Mouse (Mus musculus) urinary bladder, postnatal 10 days (tissue): ENCODE results near the gene 9130230L23Rik.
"Not testable (repeated sequence)": the region's sequence is repeated elsewhere in the genome, so short reads cannot be mapped to it uniquely, and the experiment has no call there.

Experiments
- DNase-seq: peaks from one replicate; pipeline ENCODE4 v3.0.0; 2022; ENCODE audit warnings: low spot score

Gene 9130230L23Rik

DNA sequence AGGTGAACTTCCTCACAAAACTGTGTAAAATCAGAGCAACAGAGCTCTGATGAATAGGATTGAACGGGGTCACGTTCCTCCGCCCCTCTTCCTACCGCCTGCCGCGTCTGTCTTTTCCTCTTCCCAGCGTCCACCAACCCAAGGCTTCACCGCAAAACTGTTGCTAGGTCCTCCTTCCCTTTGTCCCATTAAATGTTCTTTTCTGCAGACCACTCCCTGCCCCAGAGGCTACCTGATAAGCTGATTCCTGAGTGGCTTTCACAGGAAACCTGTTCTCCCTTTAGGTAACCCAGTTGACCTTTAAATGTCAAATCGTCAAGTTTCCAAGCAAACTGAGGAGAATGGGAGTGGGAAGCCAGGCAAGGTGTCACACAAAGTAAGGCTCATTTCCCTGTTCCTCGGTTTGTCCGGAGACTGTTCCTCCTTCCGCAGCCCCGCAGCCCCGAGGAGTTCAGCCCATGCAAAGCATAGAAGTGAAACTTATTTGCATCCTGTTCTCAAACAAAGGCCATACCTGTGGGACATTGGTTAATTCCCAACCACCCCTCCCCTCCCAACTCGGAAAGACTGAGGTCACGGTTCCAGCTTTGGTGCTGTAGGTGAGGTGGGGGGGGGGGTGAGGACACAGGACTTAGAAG, 1.1 kb upstream of the 9130230L23Rik start:
- no peak for DNase-seq

DNA sequence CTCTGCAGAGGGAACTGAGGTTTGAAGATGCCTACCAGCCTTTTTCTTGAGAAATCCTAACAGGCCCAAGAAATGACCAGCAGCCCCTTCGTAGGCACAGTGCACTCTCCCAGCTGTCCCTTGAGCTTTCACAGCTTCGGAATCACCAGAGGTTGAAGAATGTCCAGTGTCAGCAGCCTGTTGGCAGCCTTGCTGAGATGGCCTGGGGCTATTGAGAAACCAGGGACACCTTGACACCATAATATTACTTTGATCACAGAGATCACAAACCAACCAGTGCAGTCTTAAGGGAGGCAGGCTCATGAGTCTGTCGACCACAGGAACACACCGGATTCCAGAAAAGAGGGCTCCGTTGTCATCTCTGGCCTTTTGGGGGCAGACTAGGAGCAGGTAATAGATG, 2.9 kb downstream of the 9130230L23Rik start:
- no peak for DNase-seq

DNA sequence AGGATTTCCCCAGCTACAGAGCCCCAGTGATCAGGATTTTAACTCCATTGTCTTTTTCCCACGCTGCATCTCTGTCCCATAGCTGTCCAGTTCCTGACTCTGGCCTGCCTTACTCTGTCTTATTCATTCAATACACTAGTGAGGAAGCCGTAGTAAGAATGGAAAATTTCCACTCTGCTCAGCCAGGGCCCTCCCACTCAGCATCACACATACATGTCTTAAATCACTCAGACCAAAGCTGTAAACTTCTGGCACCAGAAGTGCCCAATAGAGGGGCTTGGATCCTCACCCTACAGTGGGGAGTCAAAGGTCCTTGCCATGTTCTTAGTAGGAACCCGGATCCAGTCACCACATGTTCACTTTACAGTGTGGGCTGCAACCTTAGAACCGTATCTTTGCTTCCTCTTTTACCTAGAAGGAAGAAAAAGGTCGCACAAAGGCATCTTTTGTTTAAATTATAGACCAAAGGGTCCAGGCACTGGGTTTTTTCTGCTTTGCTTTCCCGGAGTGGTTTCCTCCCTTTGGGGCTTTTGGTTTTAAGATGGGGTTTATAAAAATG, 3.4 kb downstream of the 9130230L23Rik start:
- DNase-seq, result no peak

DNA sequence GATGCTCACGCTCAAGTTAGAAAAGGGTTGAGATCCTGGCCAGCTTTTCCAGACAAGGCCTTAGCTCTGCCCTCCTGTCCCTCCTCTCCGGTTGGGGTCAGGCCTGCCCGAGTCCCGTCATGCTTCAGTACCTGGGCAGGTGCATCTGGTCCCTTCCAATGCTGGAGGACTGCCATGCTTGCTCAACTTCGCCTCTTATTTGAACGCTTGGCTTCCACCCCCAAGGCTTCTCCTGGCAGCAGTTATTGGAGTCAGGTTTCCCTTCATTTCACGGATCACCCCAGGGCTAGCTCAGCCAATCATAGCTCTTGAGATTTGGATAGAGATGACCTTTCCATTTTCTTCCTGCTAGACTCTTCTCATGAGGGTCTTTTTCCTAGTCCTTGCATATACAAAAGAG, 4.0 kb downstream of the 9130230L23Rik start:
- no peak for DNase-seq

DNA sequence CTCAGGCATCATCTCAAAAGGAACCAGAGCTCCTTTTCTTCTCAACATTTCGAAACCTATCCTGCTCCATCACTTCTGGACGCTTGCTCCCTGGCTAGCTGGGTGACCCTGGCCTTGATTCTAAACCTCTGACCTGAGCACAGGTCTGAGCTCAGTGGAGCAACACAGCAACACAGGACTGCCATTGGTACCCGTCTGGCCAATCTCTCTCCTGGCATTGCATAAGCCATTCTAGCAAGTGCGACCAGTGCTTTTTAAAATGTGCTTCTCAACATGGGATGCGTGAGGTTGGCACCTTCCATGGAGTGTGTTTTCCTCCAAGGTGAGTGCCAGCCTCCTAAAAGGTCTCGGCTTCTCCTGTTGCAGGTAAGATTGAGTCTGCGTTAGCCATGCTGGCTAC, 5.0 kb downstream of the 9130230L23Rik start:
- DNase-seq, result no peak

DNA sequence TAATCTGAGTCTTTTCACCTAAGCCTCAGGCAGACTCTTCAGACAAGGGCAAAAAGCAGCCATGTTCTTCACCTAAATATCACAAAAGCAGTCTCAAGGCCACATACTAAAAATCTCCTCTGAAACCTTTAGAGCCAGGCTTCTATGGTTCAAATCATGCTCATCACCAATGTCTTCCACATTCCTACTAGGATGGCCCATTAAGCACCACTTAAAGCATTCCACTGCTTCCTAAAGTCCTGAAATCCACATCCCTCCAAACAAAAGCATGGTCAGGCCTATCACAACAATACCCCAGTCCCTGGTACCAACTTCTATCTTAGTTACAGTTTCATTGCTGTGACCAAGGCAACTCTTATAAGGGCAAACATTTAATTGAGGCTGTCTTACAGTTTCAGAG, 6.3 kb downstream of the 9130230L23Rik start:
- DNase-seq, result no peak

DNA sequence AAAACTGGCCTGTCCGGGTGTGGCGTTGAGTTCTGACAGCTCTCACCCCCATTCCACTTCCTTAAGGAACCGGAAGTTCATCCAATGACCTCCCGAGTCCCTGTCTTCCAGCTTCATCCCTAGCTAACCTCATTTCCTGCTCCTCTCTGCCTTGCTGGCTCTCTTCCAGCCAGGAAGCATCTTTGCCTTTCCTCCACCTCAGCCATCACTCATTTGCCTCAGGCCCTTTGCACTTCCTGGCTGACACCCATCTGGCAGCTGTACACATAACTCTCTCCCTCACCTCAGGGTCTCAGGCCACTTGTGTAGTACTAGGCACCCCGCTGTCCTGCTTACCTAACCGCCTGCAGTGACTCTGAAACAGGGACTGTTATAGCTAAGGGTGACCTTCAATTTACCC, 9.4 kb downstream of the 9130230L23Rik start:
- DNase-seq, result no peak

DNA sequence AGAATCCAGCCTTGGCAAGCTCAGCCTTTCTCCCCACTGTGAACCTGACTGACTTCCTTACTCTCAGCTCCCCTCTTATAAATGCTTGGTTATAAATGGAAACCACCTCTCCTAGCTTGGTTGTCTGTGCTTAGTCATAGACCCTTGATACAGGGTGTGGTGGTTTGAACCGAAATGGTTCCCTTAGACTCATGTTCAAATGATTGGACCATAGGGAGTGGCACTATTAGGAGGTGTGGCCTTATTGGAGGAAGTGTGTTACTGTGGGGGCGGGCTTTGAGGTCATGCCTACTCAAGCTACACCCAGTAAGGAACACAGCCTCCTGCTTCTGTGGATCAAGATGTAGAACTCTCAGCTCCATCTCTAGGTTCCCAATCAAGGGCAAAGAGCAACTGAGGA, 12.9 kb downstream of the 9130230L23Rik start:
- DNase-seq, result no peak

DNA sequence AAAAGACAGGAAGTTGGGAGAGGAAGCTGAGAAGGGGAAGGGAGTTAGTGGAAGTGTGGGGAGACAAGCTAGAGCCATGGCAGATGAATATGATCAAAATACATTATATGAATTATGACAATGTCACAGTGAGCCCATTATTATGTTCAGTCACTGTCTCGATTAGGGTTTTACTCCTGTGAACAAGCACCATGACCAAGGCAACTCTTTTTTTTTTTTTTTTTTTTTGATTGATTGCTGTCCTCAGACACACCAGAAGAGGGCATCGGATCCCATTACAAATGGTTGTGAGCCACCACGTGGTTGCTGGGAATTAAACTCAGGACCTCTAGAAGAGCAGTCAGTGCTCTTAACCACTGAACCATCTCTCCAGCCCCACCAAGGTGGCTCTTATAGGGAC, 17.1 kb downstream of the 9130230L23Rik start:
- not testable (repeated sequence) for DNase-seq

DNA sequence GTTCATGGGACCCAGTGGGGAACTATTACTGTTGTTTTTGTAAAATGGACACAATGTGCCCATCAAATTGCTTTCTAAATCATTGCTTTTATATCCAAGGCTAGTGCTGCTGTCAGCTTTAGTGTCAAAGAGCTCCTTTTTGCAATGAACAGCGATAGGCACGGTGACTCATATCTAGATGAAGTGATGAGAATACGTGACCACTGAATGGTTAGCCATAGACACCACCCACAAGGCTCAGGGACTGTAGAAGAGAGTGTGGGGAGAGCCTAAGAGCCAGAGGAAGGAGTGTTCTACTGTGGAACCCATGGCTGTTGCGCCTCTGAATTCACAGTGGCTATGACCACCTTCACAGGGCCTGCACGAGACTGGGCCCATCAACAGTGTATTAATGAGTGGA, 17.7 kb downstream of the 9130230L23Rik start:
- DNase-seq, result no peak

DNA sequence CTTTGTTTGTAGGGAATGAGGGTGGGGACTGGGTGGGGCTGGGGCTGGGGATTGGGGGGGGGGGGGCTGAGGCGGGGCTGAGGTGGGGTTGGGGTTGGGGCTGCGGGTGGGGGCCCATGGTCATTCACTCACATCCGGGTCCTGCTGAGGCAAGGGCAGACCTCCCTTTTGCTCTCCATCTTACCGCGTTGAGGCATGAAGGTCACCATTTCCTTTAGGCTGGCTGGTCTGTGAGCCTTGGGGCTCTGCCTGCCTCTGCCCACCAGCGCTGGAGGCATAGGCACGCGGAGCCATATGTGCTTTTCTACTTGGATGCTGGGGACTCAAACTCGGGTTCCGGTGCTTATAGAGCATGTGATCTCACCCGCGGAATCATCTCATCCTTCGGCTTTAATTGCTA, 28.4 kb downstream of the 9130230L23Rik start:
- no peak for DNase-seq

DNA sequence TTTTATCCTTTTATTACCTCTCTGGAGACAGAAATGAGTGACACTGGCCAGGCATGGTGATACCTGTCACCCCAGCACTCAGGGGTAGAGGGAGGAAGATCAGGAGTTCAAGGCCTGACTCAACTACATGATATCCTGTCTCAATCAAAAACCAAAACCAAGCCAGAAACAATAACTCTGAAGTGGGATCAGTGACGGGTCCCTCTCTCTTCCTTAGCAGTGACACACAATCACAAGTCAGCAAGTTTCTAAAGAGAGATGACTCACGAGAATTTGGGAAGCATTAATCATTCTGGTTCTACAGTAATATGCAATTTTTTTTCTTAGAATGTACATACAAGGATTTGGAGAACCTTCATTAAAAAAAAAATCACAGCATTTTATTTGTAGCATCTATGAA, 30.9 kb downstream of the 9130230L23Rik start:
- DNase-seq, result no peak

DNA sequence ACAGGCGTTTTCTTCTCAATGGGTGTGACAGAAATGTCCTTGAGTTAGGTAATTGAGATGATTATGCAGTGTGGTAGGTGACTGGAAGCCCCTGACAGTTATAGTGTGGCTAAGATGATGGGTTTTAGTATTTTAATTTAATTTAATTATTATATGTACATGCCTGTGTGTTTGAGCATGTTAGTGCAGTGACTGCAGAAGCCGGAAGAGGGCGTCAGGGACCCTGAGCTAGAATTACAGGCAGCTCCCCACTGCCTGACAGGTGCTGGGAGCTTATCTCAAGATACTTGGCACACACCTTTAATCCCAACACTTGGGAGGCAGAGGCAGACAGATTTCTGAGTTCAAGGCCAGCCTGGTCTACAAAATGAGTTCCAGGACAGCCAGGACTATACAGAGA, 36.1 kb downstream of the 9130230L23Rik start:
- DNase-seq, result no peak

DNA sequence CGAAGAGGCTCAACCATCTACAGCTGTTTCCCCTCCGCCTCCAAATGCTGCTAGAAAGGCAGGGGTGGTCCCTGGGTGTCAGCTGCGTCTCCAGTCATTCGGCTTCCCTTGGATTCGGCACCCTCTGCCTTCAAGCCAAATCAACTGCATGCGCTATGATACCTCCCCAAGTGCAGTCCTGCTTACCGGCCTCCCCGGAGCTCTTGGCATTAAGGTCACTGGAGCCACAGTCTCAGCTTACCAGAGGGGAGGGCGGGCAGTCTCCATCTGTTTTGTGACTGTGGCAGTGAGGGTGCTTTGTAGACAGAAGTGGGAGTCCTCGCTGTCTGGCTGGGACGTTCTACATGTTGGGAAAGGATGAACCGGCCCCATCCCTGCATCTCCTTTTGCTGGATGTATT, 37.0 kb downstream of the 9130230L23Rik start:
- no peak for DNase-seq

DNA sequence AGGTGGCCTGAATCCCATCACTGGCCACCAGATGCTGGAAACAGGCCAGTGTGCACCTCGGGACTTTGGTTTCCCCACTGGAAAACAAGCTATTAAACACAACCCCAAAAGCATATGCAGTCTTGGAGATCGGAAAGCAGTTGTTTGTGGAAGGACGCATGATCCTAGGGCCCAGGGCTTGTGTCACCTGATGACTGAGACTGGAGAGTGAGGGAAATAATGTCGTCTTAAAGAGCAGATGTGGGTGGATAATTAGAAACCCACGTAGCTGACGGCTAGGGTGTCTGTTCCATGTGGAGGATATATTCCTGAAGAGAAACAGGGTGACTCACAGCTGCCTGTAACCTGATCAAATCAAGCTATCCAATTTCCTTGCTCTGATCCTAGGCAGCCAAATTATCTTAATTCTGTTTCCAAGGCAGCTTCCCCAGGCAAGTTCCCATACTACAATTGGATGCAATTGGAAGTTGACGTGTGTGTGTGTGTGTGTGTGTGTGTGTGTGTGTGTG, 38.3 kb downstream of the 9130230L23Rik start:
- DNase-seq, result no peak

DNA sequence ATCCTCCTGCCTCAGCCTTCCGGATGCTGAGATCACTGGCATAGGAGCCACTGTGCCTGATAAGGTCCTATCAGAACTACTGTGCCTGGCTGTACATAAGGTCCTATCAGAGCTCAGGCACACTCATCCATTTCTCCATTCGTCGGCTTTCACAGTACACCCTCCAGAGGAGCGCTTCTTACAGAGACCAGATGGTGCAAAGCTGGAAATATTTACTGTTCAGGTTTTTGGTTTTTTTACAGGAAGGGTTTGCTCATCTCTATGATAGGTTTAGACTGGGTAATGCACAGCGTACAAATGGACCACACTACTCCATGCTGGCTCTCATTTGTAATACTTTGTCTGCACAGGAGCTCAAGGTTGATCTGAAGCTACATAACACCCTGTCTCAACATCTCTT, 40.8 kb downstream of the 9130230L23Rik start:
- DNase-seq, result no peak

DNA sequence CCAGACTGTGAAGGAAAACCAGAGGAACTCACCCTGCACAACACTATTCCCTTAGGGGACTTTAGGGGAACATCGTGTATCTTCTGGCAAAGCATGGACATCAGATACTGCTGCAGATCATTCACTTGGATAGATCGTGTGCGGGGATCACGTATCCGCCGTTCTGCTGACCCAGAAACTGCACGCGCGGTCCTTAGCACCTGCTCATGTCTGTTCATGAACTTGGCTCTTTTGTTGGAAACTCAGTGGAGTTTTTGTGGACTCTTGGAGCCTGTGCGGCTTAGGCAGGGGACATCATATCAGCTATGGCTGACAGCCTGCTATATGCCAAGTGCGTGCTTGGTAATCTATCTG, 43.5 kb downstream of the 9130230L23Rik start:
- no peak for DNase-seq

DNA sequence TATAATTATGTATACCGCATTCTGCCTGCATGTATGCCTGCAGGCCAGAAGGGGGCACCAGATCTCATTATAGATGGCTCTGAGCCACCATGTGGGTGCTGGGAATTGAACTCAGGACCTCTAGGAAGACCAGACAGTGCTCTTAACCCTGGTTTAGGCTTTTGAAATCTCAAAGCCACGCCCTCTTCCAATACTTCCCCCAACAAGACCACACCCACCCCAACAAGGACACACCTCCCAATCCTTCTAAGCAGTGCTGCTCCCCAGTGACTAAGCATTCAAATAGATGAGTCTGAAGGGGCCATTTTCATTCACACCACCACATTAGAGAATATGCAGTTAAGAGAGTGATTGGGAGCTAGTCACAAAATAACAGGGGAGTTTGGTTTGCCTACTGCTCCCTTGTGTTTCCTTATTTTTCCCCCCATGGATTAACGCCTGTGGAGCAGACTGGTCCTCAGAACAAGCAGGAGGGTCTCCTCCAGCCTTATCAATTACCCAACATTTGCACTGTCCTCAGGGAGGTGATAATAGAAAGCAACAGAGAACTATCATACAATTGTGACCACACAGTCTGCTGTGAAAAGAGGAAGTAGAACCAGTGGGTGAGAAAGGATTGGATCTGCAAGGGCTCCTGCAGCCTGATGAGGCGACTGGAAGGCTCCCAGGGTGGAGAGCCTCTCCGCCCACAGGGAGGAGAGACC, 44.0 kb downstream of the 9130230L23Rik start:
- DNase-seq, result no peak

DNA sequence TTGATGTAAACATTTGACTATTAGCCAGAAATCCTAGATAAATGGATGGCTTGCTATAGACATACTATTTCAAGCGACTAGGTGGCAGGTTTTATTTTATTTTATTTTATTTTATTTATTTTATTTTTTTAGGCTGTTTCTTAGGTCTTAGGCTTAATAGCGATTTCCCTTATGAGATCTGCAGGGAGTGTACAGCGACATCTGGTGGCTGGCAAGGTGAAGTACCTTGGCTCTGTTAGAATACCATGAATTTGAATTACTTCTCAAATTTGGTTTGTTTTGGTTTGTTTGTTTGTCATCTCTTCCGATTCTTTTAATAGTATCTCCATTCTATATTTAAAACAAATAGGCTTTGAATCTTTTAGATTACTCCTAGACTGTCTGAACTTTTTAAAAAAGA, 45.5 kb downstream of the 9130230L23Rik start:
- DNase-seq, result no peak

DNA sequence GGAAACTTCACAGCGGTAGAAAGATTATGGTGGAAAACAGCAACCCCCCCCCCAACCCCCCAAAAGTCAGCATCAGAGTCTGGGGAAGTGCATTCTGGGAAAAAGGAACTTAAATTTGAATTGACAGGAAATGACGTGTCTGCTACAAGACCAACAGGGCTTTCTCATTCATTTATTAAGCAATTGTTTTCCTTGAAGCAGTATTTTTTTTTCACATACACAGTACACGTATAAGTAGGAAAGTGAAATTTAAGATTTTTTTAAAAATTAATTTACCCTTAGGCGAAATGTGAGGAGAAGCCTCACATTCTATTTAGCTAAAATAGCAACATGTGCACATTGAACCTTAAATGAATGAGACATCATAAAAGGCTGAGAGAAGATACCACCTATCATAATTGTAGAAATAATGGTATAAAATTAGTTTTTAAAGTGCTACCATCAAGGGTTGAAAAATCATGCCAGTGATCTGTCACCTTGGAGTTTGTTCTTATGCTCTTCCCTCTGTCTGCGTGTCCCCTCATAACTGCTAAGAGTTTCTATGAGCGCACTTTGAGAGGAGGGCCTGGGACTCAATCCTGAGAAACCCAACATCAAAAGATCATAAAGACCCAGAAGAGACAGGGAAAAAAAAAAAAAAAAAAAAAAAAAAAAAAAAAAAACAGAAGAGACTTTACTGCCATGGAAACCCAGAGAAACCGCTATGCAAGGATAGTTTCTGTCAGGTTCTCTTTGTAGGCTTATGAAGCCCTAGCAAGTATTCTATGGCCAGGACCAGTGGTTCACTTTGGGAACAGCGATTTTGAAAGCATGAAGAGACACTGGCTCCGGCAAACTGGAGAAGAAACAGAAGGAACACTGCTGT, 47.7 kb downstream of the 9130230L23Rik start:
- no peak for DNase-seq

DNA sequence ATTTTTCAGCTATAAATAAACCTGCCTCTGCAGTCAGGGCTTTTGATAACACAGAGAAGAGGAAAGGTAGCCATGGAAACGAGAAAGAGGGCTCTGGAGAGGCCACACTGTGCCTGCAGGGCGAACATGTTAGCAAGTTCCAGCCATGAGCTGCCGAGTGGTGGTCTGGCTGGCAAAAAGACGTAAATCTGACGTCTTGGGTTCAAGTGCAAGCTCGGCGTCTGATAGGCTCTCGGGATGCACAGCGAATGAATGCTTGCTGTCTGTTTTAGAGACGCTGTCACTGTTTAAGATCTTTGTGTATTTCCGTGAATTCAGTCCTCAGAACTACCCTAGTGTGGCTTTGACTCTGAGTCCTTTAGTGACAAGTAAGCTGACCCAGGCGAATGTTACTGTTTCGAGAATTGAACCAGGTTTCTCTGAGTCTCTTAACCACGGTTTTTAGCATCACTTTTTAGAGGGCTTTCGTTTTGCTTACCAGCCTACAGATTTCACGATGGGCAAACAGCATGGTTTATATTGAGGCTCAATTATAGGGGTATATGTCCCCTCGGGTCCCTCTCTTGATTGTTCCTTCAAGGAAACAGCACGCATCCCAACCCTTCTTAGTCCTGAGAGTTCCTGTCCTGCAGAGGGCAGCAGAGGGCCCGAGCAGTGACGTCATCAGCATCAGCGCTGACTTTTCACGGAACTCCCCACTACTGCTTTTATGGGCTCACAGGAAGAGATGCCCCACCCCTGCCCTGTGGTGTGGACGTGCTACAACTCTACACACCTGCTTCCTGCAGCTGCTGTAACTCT, 48.5 kb downstream of the 9130230L23Rik start:
- peak; percentile 15 for DNase-seq
